Mouse (Mus musculus): ENCODE data around the gene Ccn1. TPM values are rescaled to one million over a fixed set of nuclear protein-coding genes. Genes with fewer than 3 reads are reported as not detected.

The Ccn1 gene
- polyA plus RNA-seq, 1 experiment from 2014 or later: 11.3 TPM

DNA sequence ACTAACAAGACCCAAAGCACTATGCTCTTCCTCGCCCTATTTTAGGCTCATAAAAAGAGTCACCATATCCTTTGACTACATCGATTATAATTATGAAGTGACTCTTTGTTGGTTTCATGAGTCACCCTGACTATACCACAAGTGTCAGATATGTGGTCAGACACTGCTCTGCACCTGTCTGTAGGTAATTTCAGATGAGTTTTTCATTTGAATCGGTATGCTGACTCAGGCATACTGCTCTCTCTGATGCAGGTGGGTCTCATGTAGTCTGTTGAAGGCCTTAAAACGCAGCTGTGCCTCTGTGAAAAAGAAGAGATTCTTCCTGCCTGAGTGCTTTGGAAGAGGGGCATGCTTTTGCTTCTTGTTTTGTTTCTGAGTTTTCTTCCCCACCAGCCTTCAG, 16.6 kb upstream of the Ccn1 start:
- no peak for ATAC-seq (ENCODE audit: low read depth)
- H3K27ac ChIP-seq (replicated peaks): no peak overlapping the region
- no peaks in the 10 kb centered on the region for H3K4me1 ChIP-seq (replicated peaks)
- H3K27me3 ChIP-seq: no peaks in the 10 kb centered on the region
- no peaks in the 10 kb centered on the region for H3K36me3 ChIP-seq
- no peak overlapping the region for H3K4me3 ChIP-seq
- no peaks in the 10 kb centered on the region for H3K9me3 ChIP-seq
- no peak overlapping the region for H3K4me2 ChIP-seq
- 89% methylated on average over 4 of the region's 4 CpGs for WGBS
- no peak overlapping the region for H3K9ac ChIP-seq

DNA sequence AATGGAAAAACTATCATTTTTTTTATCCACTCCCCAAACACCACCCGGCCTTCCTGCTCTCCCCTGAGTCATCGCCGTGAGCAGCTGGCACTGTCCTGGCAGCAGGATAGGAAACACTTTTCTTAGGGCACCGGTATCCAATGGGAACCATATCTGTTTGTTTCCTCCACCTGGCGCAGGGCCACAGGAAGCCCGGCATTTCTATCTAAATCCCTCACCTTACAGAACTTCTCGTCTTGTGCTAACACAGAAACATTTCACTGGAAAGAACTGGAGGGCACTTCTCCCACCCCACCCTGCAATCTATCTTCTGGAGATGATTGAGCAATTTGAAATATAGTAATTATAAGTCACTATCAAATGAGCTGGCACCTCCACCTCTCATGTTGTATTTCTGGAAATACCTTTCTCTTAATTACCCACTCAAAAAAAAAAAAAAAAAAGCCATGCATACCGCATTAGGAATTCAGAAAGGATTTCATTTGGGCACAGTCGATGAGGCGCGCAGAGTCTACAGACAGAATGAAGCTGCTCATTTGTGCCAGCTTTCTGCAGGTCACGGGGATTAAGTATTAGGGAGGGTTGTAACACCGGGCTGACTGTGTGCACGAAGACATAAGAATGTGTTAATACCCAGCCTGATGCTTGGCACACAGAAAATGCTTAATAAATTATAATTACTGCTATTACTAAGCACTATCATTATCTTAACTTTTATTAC, 7.4 kb upstream of the Ccn1 start:
- no peaks in the 10 kb centered on the region for H3K36me3 ChIP-seq
- peaks cover 26% of the 10 kb centered on the region for H3K27me3 ChIP-seq
- H3K9me3 ChIP-seq: no peaks in the 10 kb centered on the region
- 54% methylated on average over 14 of the region's 14 CpGs for WGBS
- H3K27ac ChIP-seq (replicated peaks): no peak overlapping the region
- no peak for ATAC-seq (ENCODE audit: low read depth)
- no peak overlapping the region for H3K9ac ChIP-seq
- peaks cover 26% of the 10 kb centered on the region for H3K4me1 ChIP-seq (replicated peaks)
- H3K4me3 ChIP-seq: no peak overlapping the region
- H3K4me2 ChIP-seq: no peak overlapping the region

DNA sequence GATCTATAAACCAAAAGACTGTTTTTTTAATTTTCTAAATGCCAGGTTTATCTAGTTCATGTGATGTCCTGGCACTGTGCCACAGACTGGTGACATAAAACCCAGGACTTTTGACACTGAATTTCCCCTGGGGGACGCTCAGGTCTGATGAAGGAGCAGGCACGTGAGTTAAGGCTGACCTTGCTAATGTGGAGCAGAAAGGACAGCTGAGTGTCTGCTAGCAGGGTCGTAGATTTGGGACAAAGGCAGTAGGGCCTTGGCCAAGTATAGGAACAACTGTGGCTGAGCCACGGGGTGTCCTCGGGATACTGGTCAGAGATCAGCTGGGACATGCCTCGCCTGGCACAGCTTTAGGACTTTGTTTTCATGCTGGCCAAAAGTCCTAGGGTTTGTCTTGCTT, 5.2 kb upstream of the Ccn1 start:
- no peaks in the 10 kb centered on the region for H3K9me3 ChIP-seq
- no peaks in the 10 kb centered on the region for H3K36me3 ChIP-seq
- H3K4me2 ChIP-seq: no peak overlapping the region
- no peak overlapping the region for H3K27ac ChIP-seq (replicated peaks)
- no peak overlapping the region for H3K4me3 ChIP-seq
- peaks cover 40% of the 10 kb centered on the region for H3K27me3 ChIP-seq
- no peak overlapping the region for H3K9ac ChIP-seq
- no peak for ATAC-seq (ENCODE audit: low read depth)
- H3K4me1 ChIP-seq (replicated peaks): peaks cover 48% of the 10 kb centered on the region
- WGBS: 74% methylated on average over 6 of the region's 6 CpGs

DNA sequence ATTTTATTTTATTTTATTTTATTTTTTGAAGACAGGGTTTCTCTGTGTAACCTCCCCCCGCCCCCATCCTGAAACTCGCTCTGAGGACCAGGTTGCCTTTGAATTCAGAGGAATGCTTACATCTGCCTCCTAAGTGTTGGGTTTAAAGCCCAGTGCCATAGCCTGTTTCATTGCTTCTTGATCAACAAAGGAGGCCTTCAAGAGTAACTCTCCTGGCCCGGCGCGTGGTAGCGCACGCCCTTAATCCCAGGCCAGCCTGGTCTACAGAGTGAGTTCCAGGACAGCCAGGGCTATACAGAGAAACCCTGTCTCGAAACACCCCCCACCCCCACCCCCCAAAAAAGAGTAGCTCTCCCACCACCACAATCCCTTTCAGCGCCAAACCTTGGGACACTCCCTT, 4.2 kb upstream of the Ccn1 start:
- H3K27me3 ChIP-seq: peaks cover 44% of the 10 kb centered on the region
- no peak overlapping the region for H3K4me3 ChIP-seq
- peaks cover 57% of the 10 kb centered on the region for H3K4me1 ChIP-seq (replicated peaks)
- peak overlapping the region; percentile 80; the same call in 1 of the 2 replicates for H3K4me2 ChIP-seq
- no peak for ATAC-seq (ENCODE audit: low read depth)
- H3K36me3 ChIP-seq: no peaks in the 10 kb centered on the region
- 67% methylated on average over 9 of the region's 9 CpGs for WGBS
- no peak overlapping the region for H3K9ac ChIP-seq
- H3K27ac ChIP-seq (replicated peaks): no peak overlapping the region
- no peaks in the 10 kb centered on the region for H3K9me3 ChIP-seq

DNA sequence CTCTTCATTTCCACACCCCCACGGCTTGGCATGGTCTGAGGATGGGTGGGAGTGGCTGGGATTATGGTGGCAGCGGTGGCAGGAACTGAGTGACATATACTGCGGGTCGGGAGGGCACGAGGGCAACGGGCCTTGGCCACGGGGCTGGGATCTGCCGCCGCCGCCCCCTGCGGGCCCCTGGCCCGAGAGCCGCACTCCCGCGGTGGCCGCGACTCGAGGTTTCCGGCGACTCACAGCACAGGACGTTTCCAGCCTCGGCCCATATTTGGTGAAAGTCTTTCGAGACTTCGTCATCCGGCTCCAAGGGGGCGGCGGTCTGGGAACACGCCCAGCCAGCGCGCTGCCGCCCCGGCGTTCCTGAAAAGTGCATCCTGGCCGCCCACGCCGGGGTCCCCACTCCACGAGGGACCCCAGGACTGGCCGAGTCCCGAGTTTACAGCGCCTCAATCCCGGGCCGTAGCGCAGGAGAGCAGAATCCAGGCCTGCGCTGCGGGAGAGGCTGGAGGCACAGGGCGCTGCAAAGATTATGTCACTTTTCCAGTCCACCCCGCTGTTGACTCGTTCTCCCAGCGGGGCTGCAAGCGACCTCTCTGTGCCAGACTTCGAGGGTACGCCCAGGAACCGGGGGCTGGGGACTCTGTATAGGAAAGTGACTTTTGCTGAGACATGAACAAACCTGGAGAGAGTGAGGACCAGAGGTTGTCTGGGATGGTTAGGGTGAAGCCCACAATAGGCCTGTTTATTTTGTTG, 3.6 kb upstream of the Ccn1 start:
- Histone ChIP-seq H3K9me3 (no peaks in the 10 kb centered on the region), H3K36me3 (no peaks in the 10 kb centered on the region), H3K9ac (peak overlapping the region; percentile 68), H3K4me2 (peak overlapping the region; percentile 80), H3K4me3 (peak overlapping the region; percentile 55), H3K4me1 (replicated peaks) (peaks cover 63% of the 10 kb centered on the region), H3K27me3 (peaks cover 48% of the 10 kb centered on the region), H3K27ac (replicated peaks) (peak overlapping the region; percentile 54; the same call in 1 of the 2 replicates)
- ATAC-seq (ENCODE audit: low read depth): 0 out of 2 replicates have a peak, but pooled peaks have one; percentile 13
- under 1% methylated on average over 53 of the region's 53 CpGs for WGBS

DNA sequence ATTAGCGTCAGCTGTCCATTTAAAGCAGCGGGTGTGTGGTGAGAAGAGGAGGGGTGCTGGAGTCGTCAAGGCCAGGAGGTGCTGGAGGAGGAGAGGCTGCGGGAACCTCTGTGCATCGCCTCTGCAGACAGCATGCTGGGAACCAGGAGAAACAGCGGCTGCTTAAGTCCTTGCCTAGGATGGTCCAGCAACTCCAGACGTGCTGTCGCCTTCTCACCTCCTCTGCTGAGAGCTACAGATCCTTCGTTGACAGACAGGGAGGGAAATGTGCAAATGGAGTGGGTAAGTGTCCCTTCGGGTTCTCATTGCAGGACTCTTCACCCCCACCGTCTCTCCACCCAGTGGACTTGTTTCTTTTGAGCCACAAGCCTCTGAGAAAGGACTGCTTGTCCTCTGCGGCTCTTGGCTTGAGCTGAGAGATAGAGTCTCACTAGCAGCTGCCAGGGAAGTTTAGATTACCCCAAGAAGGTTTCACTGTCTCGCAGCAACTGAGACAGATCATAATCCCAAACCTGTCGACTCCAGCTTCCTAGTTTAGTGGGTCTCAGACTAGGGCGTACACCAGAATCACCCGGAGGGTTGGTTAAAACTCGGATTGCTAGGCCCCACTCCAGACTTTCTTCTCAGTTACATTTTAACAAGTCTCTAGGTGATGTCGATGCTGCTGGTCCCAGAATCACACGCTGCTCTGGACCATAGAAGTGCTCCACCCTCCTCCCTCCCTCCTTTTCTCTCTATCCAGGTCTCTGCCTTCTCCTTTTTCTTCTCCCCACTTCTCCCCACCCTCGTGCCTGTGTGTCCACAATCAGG, 2.7 kb upstream of the Ccn1 start:
- Histone ChIP-seq H3K27ac (replicated peaks) (peak overlapping the region; percentile 54), H3K36me3 (no peaks in the 10 kb centered on the region), H3K4me3 (peak overlapping the region; percentile 55), H3K9ac (peak overlapping the region; percentile 68), H3K27me3 (peaks cover 55% of the 10 kb centered on the region), H3K9me3 (no peaks in the 10 kb centered on the region), H3K4me1 (replicated peaks) (peaks cover 71% of the 10 kb centered on the region), H3K4me2 (peak overlapping the region; percentile 80)
- ATAC-seq (ENCODE audit: low read depth): 0 out of 2 replicates have a peak, but pooled peaks have one; percentile 2
- 8% methylated on average over 20 of the region's 20 CpGs for WGBS

DNA sequence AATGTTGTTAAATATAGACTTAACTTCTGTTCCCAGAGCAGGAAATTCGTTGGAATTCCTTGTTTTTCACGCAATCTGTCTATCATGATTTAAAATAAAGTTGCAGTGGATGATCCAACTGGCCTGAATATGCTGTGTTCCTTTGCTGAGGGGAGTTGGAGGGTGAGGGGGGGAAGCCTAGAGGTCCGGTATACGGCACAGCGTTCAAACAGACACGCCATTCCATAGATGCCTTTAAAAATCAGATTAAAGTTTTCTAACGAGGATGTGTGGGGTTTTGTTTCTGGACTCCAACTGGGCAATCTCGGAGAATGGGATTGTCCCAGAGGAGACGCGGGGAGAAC, 2.2 kb upstream of the Ccn1 start:
- no peak for ATAC-seq (ENCODE audit: low read depth)
- Histone ChIP-seq H3K9ac (peak overlapping the region; percentile 68), H3K27ac (replicated peaks) (peak overlapping the region; percentile 54), H3K4me1 (replicated peaks) (peaks cover 69% of the 10 kb centered on the region), H3K27me3 (peaks cover 58% of the 10 kb centered on the region), H3K9me3 (no peaks in the 10 kb centered on the region), H3K4me3 (peak overlapping the region; percentile 55), H3K36me3 (no peaks in the 10 kb centered on the region), H3K4me2 (peak overlapping the region; percentile 80)
- 2% methylated on average over 10 of the region's 10 CpGs for WGBS

DNA sequence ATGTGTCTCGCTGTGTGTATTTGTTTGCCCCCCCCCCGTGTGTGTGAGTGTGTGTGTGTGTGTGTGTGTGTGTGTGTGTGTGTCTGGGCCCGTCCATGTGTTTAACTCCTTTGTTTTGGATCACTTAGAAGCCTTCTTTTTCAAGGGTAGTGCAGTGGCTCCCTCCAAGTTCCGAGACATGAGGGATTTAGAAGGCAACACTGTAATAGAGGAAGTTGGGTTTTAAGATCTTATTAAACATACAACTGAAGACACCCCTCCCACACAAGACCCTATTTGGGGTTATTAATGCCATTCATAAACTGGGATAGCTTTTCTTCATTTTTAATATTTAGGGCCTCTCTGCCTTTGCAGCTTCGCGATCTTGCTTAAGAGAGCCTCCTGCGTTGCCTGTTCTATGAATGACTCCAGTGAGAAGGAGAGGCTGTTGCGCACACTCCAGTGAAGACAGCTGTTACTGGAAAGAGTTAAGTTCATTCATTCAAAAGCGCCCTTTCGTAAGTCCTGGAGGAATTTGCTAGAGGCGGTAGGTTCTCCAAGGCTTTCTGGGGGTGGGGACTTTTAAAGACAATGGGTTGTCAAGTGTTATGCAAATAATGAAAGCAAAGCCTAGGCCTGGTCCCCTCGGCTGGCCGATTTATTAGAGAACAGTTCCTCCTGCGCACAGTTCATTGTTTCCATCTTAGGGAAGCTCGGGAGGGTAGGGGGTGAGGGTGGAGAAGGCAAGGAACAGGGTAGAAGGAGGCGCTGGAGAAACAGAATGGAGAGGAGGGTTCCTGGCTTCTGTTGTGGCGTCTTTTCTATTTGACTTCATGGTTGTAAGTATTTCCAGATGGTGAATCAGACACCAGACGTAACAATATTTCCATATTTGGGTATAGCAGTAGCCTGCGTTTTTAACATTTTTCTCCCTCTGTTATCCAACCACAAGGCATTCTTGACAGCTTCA, 1.5 kb upstream of the Ccn1 start:
- H3K4me3 ChIP-seq: peak overlapping the region; percentile 55
- H3K36me3 ChIP-seq: no peaks in the 10 kb centered on the region
- no peak for ATAC-seq (ENCODE audit: low read depth)
- WGBS: 5% methylated on average over 19 of the region's 19 CpGs
- H3K9ac ChIP-seq: peak overlapping the region; percentile 77; the same call in 1 of the 2 replicates
- H3K4me1 ChIP-seq (replicated peaks): peaks cover 72% of the 10 kb centered on the region
- H3K27ac ChIP-seq (replicated peaks): peak overlapping the region; percentile 14; the same call in 1 of the 2 replicates
- peaks cover 58% of the 10 kb centered on the region for H3K27me3 ChIP-seq
- no peaks in the 10 kb centered on the region for H3K9me3 ChIP-seq
- H3K4me2 ChIP-seq: peak overlapping the region; percentile 80

DNA sequence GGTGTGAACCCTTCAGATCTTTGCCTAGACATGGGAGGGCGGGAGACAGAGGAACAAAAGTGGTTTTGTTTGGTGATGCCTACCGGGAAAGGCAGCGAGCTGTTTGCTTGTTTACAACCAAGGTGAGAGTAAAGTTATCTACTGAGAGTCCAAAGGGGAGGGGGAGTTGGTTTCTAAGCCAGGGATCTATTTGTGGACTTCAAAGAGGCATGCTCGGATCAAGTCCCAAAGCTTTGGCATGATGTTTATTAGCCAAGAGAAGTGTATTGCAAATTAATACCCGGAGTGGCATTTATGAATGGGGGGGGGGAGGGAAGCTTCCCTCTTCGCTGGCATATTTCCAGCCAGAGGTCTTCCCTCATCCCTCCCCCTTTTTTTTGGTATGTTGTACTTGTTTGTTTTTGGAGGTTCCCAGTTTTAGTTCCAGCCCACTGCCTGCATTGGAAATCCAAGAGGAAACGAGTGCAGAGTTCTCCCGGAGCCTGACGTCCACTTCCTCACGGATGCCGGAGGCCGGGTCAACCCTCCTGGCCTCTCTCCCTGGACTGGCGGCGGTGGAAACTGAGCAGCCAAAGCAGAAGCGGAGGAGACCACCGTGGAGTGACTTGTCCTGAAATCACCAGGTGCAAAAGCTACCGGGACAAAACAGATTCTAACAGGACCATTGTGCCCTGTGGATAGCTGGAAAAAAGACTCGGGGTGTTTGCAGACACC, 674 bp upstream of the Ccn1 start:
- peak overlapping the region; percentile 80 for H3K4me2 ChIP-seq
- WGBS: under 1% methylated on average over 18 of the region's 18 CpGs
- H3K4me1 ChIP-seq (replicated peaks): peaks cover 79% of the 10 kb centered on the region

DNA sequence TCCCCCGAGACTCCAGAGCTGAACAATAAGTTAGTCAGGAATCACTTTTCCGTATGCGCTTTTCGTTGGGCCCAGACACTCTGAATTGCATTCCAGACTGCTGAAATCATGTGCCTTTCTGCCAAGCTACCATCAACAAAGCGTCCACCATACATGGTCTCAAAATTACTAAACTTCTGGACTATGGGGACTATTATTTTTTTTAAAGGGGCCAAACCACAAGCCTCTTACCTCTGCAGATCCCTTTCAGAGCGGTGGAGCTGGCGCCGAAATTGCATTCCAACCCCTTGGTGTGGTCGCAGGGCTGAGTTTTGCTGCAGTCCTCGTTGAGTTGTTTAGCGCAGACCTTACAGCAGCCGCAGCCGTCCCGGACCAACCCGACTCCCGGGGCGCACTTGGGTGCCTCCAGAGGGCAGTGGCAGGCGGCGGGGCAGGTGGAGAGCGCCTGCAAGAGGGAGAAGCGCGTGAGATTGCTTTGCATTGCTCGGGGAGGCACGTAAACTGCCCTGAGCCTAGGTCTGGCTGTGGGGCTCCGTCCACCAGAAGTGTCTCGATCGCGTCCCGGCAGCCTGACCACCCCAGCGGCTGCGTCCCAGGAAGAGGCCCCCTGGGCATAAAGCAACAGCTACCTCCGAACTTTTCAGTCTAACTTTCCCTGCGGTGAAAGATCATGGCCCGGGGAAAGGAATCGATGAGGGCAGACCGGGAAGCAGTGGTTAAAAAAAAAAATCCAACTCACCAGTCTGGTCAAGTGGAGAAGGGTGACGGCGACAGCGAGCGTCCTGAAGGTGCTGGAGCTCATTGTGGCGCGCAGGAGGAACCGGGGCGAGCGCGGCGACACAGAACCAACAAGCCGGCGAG, 560 bp downstream of the Ccn1 start:
- Histone ChIP-seq H3K4me1 (replicated peaks) (peaks cover 82% of the 10 kb centered on the region), H3K27ac (replicated peaks) (peak overlapping the region; percentile 74), H3K4me2 (peak overlapping the region; percentile 80), H3K9me3 (no peaks in the 10 kb centered on the region), H3K9ac (peak overlapping the region; percentile 77), H3K27me3 (peaks cover 50% of the 10 kb centered on the region), H3K36me3 (no peaks in the 10 kb centered on the region), H3K4me3 (peak overlapping the region; percentile 55)
- ATAC-seq (ENCODE audit: low read depth): peak; percentile 26
- WGBS: under 1% methylated on average over 49 of the region's 49 CpGs

More for the DNA sequence above, 674 bp upstream of the Ccn1 start:
- ATAC-seq (ENCODE audit: low read depth): no peak
- Histone ChIP-seq H3K27me3 (peaks cover 58% of the 10 kb centered on the region), H3K27ac (replicated peaks) (no peak overlapping the region), H3K4me3 (peak overlapping the region; percentile 55), H3K9me3 (no peaks in the 10 kb centered on the region), H3K36me3 (no peaks in the 10 kb centered on the region), H3K9ac (peak overlapping the region; percentile 77)
